Mouse (Mus musculus) retina, embryonic 14.5 days (tissue): ENCODE measurements at regions not wholly inside any gene's neighbourhood (a gene's known extent, or its start where the extent isn't known, plus 50 kb on each side); places are given as distances from the start of the nearest gene placed in this dataset.

Source experiments
- DNase-seq: peaks from one replicate; pipeline ENCODE4 v3.0.0-alpha.2; 2015; ENCODE audit warnings: low spot score

GRCm38 (mm10) chr14:60439106-60439505 lies 66.0 kb downstream of the Amer2 start:
- peak; percentile 55 for DNase-seq

- no peak for DNase-seq
Observed at GRCm38 (mm10) chr14:60443821-60444551, 70.9 kb downstream of the Amer2 start.

- DNase-seq, result peak; percentile 15
Observed at GRCm38 (mm10) chr14:60444552-60444937, 71.5 kb downstream of the Amer2 start.

- peak; percentile 68 for DNase-seq
Observed at GRCm38 (mm10) chr14:60446037-60446436, 73.0 kb downstream of the Amer2 start.

- no peak for DNase-seq
Observed at GRCm38 (mm10) chr14:60451216-60451615, 78.2 kb downstream of the Amer2 start.

- DNase-seq, result no peak
Observed at GRCm38 (mm10) chr14:60451684-60452083, 78.6 kb downstream of the Amer2 start.

- no peak for DNase-seq
Observed at GRCm38 (mm10) chr14:60456767-60457166, 83.7 kb downstream of the Amer2 start.

GRCm38 (mm10) chr14:60484996-60485888 lies 112.2 kb downstream of the Amer2 start:
- peak; percentile 96 for DNase-seq

- no peak for DNase-seq
Observed at GRCm38 (mm10) chr14:60485889-60486274, 112.8 kb downstream of the Amer2 start.

GRCm38 (mm10) chr14:60486278-60486935 lies 113.3 kb downstream of the Amer2 start:
- peak; percentile 64 for DNase-seq

- no peak for DNase-seq
Observed at GRCm38 (mm10) chr14:60489111-60489510, 116.1 kb downstream of the Amer2 start.

GRCm38 (mm10) chr14:60490886-60491285 lies 117.8 kb downstream of the Amer2 start:
- no peak for DNase-seq

- DNase-seq, result no peak
Observed at GRCm38 (mm10) chr14:60495441-60495840, 122.4 kb downstream of the Amer2 start.

GRCm38 (mm10) chr14:60502552-60502951 lies 129.5 kb downstream of the Amer2 start:
- no peak for DNase-seq

- no peak for DNase-seq
Observed at GRCm38 (mm10) chr14:60505066-60505465, 128.7 kb upstream of the Spata13 start.

GRCm38 (mm10) chr14:60506296-60506695 lies 127.5 kb upstream of the Spata13 start:
- no peak for DNase-seq

- DNase-seq, result peak; percentile 77
Observed at GRCm38 (mm10) chr14:60513560-60513959, 120.2 kb upstream of the Spata13 start.

- DNase-seq, result no peak
Observed at GRCm38 (mm10) chr14:60515094-60515786, 118.6 kb upstream of the Spata13 start.

GRCm38 (mm10) chr14:60517891-60518290 lies 115.9 kb upstream of the Spata13 start:
- DNase-seq, result no peak

GRCm38 (mm10) chr14:60523010-60523409 lies 110.8 kb upstream of the Spata13 start:
- no peak for DNase-seq

- no peak for DNase-seq
Observed at GRCm38 (mm10) chr14:60524869-60525268, 108.9 kb upstream of the Spata13 start.
